Mouse (Mus musculus) CH12.LX (cell line): ENCODE measurements around the gene Asf1a.

Experiments
- CTCF ChIP-seq, 2 experiments: IDR thresholded peaks in 1 of 2; conservative IDR thresholded peaks in 1 of 2; 2 replicates each; pipeline ENCODE4 v1.5.1; 2011 to 2012; ENCODE audit warnings: low read depth in 2 of 2, low read length in 2 of 2, improper control_type of control experiment in 1 of 2, inconsistent platforms in 1 of 2, mild to moderate bottlenecking in 1 of 2, moderate library complexity in 1 of 2
- ELF1 ChIP-seq: IDR thresholded peaks from 2 replicates; pipeline ENCODE4 v1.6.1; 2014; ENCODE audit warnings: low read depth, mild to moderate bottlenecking, inconsistent platforms, low read length, improper control_type of control experiment
- EP300 ChIP-seq: IDR thresholded peaks from 2 replicates; pipeline ENCODE4 v1.6.1; 2011; ENCODE audit warnings: low read length, improper control_type of control experiment
- JUND ChIP-seq: conservative IDR thresholded peaks from 2 replicates; pipeline ENCODE4 v1.6.1; 2011; ENCODE audit warnings: low read depth, low read length, improper control_type of control experiment
- MAX ChIP-seq: IDR thresholded peaks from 2 replicates; pipeline ENCODE4 v1.6.1; 2011; ENCODE audit warnings: low read length, improper control_type of control experiment
- POLR2A ChIP-seq: IDR thresholded peaks from 2 replicates; pipeline ENCODE4 v1.6.1; 2011; ENCODE audit warnings: low read depth, mild to moderate bottlenecking, improper control_type of control experiment, low read length
- POLR2AphosphoS2 ChIP-seq: IDR thresholded peaks from 2 replicates; pipeline ENCODE4 v1.6.1; 2011; ENCODE audit warnings: low read depth, low read length, improper control_type of control experiment
- RCOR1 ChIP-seq: conservative IDR thresholded peaks from 2 replicates; pipeline ENCODE4 v1.6.1; 2012; ENCODE audit warnings: low read depth, mild to moderate bottlenecking, inconsistent platforms, low read length, improper control_type of control experiment
- ZC3H11A ChIP-seq: IDR thresholded peaks from 2 replicates; pipeline ENCODE4 v1.6.1; 2012; ENCODE audit warnings: low read depth, mild to moderate bottlenecking, inconsistent platforms, low read length, improper control_type of control experiment
- ZKSCAN1 ChIP-seq: IDR thresholded peaks from 2 replicates; pipeline ENCODE4 v1.6.1; 2012; ENCODE audit warnings: low read depth, inconsistent platforms, low read length, improper control_type of control experiment, borderline replicate concordance

GRCm38 (mm10) chr10:53581087-53581486 lies 15.5 kb upstream of the Asf1a start:
- TF ChIP-seq CTCF (conservative IDR thresholded peaks at IDR 0.05 in 1 of 2, IDR thresholded peaks at IDR 0.05 in 1 of 2; ENCODE audit: low read depth in 2 of 2, low read length in 2 of 2) (no peak), ELF1 (no peak), MAX (no peak), POLR2A (no peak), ZKSCAN1 (no peak), EP300 (no peak), POLR2AphosphoS2 (no peak), JUND (no peak), ZC3H11A (no peak), RCOR1 (no peak)
